Mouse (Mus musculus) left cerebral cortex, postnatal 14 days (tissue): ENCODE measurements around the gene Pdzd2. TPM values are rescaled to one million over a fixed set of nuclear protein-coding genes. Genes with fewer than 3 reads are reported as not detected.
A peak's percentile ranks its signal among the peaks of the same experiment; 100 is the strongest.

Experiments used
- DNase-seq, 2 experiments: peaks; one replicate each; pipeline ENCODE4 v3.0.0; 2021 to 2022; ENCODE audit warnings: low spot score in 2 of 2, mixed read lengths in 1 of 2
- intact Hi-C: fragments of 180-260 bp; cut with DNase I; formaldehyde crosslinking; loops from one replicate; pipeline ENCODE4 v1.15.1; 2025
- microRNA-seq, 2 experiments: library from miRNA; unstranded; fragments of <30 nt; microRNA quantifications; one replicate each; pipeline ENCODE4 v1.2.0; 2022
- total RNA-seq, 2 experiments: library from RNA; stranded (reverse); gene quantifications; 2 replicates each; pipeline ENCODE4 v1.2.3; 2021

Gene Pdzd2
- total RNA-seq, 2 experiments from 2014 or later, result 81.5 to 91.1 TPM

- peak in 1 of 2 experiments; percentile 8 for DNase-seq
- intact Hi-C loops, result loop anchor here (5.0 kb wide), 1 partner anchor 45 kb away; no protein-coding TSS in a partner anchor
Observed at GRCm38 (mm10) chr15:12321788-12322621, 417.7 kb downstream of the Pdzd2 start, which contains the start of gene 1810049J17Rik. Gene 1810049J17Rik, minus strand, starts transcription at chr15:12321899.

- intact Hi-C loops, result loop anchor here (5.0 kb wide), 1 partner anchor 46 kb away; no protein-coding TSS in a partner anchor
- DNase-seq, result peak; percentile 92 to 96
Observed at GRCm38 (mm10) chr15:12321091-12321787, 418.5 kb downstream of the Pdzd2 start, which contains the start of gene Golph3. Gene Golph3, plus strand, starts transcription at chr15:12321450.

GRCm38 (mm10) chr15:12320441-12321090 is 419.2 kb downstream of the Pdzd2 start:
- intact Hi-C loops, result loop anchor here (5.0 kb wide), 1 partner anchor 47 kb away; no protein-coding TSS in a partner anchor
- peak in 1 of 2 experiments; percentile 7 for DNase-seq

GRCm38 (mm10) chr15:12319889-12320288 is 419.8 kb downstream of the Pdzd2 start:
- no peak for DNase-seq
- intact Hi-C loops, result loop anchor here (5.0 kb wide), 1 partner anchor 47 kb away; no protein-coding TSS in a partner anchor

- intact Hi-C loops, result no loop called here
- DNase-seq, result no peak
Observed at GRCm38 (mm10) chr15:12318451-12318850, 421.3 kb downstream of the Pdzd2 start.

- DNase-seq, result no peak
- intact Hi-C loops, result no loop called here
Observed at GRCm38 (mm10) chr15:12317290-12317689, 422.4 kb downstream of the Pdzd2 start.

- DNase-seq, result no peak
- intact Hi-C loops, result no loop called here
Observed at GRCm38 (mm10) chr15:12315996-12316395, 423.7 kb downstream of the Pdzd2 start.

- intact Hi-C loops, result no loop called here
- no peak for DNase-seq
Observed at GRCm38 (mm10) chr15:12314584-12314983, 425.1 kb downstream of the Pdzd2 start.

- DNase-seq, result no peak
- intact Hi-C loops, result no loop called here
Observed at GRCm38 (mm10) chr15:12313255-12313654, 426.5 kb downstream of the Pdzd2 start.

GRCm38 (mm10) chr15:12311465-12311864 is 428.3 kb downstream of the Pdzd2 start:
- intact Hi-C loops, result no loop called here
- no peak for DNase-seq

GRCm38 (mm10) chr15:12310676-12311075 is 429.0 kb downstream of the Pdzd2 start:
- intact Hi-C loops, result no loop called here
- no peak for DNase-seq

Small RNA genes lying within 50 kb of the gene (microRNA-seq; reads per million reads assigned to microRNA genes)
- gene Gm24135 (0 reads per million in 2 experiments), gene Gm24302 (0 reads per million in 2 experiments)

Other genes with a start within 250 kb of the Pdzd2 start
- gene 6030458C11Rik, start 84.7 kb upstream of the Pdzd2 start, total RNA-seq, result 10 to 100 TPM; 25.6 to 28.1 TPM
- gene Drosha, start 84.9 kb upstream of the Pdzd2 start, total RNA-seq, result 10 to 100 TPM; 89.1 to 90.5 TPM